Mouse (Mus musculus) CD4-positive, CD25-positive, alpha-beta regulatory T cell, adult 4 months (primary cell): Measurements from ENCODE around the gene Cyth1. TPM values are rescaled to one million over a fixed set of nuclear protein-coding genes. Genes with fewer than 3 reads are reported as not detected.

Experiments used
- ATAC-seq: one replicate; pipeline ENCODE4 v1.8.0; 2017
- polyA plus RNA-seq, 2 experiments: library from polyadenylated mRNA; unstranded; fragments of 100-300 nt; shearing (Covaris generic); gene quantifications; one replicate each; pipeline ENCODE4 v1.2.1; 2017

Cyth1 gene
- polyA plus RNA-seq, 2 experiments from 2014 or later = 34.7 to 59.5 TPM

DNA sequence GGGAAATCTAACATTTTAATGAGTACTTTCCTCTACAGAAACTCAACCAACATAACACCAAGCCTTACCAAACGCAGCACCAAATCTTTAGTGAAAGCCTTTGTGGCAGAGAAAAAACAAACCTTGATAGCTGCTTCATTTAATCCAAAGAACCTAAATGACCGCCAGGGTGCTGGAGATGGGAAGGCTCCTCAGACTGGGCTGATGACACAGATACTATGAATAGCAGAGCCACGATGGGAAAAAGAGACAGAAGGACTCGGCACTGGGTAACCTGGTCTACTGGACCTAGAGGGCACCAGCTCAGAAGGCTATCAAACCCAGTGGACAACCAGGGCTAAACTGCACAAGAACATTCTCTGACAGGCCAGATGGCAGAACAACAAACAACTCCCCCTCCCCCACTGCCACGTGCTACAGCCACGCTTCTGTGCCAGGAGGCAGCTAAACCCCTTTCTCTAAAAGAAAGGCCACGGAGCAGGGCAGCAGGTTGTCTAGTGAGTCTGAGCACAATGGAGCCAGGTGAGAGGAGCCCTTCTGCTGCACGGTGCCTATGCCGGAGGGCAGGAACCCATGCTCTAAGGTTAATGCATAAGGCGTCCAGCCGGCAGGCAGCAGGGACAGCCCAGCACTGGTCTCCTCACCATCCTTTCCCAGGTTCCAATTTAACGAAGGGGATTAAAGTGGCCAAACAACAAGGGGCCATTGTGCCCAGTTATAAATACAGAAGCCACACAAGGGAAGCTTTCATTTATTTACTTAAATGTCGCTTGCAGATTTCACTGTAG is 50.7 kb downstream of the Cyth1 start:
- no peak for ATAC-seq

DNA sequence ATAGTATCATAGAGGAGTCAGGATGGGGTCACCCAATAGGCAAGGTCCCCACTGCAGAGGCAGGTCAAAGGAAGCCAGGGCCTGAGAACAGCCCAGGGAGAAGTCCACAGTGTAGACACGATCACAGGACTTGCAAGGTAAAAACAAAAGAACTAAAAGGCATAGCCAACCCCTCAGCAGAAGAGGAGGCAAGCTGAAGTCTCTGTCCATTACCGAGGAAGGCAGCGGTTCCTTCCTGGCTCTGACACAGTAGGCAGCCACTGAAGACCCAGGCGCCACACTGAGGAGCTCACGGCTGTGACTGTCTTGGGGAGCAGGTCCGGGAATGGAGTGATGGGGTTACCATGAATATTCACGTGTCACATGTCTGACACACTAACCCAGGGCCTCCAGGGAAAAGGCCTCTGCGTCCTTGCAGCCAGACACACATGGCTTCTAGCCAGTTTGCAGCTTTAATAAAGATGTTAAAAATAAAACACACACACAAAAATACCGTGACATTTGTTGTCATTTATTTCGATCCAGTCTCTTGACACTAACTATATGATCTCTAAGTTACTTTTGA is 51.5 kb downstream of the Cyth1 start:
- ATAC-seq = no peak

DNA sequence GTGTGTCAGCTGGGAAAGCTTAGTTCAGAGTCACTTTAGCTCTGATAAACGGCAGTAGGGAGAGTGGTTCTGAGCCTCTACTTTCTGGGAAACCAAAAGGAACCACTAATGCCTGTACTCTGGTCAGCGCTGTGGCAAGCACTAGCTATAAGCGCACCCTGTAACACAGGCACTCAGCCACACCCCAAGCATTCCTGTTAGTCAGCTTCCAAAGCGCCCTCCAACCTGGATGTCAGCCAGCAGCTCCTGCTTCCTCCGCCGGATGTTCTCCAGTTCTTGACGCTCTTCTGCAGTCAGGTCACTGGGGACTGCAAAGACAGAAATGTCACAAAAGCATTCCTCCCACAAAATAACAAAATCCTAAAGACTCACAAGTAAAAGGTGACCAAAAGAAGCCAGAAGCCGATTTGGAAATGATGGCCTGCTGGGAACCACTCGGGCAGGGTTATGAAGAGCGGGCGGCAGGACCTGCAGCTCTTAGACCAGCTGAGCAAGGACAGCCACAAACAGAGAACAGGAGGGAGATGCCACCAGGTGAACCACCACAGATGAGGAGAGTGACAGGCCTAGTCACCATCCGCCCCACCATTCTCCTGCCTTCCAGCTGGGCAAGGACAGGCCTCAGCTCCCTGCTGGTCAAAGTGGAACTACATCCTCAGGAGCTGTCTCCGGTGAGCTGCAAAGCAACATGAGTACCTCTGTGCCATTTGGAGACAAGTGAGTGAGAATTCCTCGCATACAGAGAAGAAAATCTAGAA is 54.8 kb downstream of the Cyth1 start:
- ATAC-seq = no peak

DNA sequence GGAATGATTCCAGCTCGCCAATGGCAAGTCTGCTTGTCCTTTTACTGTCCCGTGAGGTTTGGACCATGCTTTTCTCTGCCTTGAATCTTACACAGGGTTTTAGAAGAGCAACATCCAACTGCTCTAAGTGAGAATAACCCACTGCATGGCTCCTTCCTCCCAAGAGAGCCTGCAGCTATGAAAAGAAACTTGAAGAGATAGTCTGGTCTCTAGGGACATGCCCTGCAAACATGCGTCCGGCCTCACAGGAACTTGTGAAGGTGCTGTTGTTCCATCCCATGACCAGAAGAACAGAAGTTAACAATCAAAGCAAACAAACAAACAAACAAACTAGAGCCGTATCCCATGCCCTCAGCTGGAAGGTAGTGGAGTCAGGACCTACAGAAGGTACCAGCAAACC is 55.4 kb downstream of the Cyth1 start:
- no peak for ATAC-seq

DNA sequence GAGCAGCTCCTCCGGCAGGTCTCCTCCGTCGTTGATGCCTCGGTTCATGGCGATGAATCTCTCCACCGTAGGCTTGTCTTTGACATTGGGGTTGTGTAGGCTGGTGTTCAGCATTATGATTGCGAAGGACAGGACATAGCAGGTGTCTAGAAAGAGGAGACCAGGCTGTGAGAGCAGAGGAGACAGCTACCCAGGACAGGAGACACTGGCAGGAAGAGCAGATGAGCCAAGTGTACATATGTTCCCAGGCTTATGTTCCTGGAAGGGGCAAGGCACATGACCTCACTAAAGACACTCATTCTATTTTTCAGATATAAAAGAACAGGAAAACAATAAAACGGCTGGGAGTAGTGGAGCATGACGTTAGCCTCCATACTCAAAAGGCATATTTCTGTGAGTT is 65.6 kb downstream of the Cyth1 start:
- ATAC-seq = no peak

DNA sequence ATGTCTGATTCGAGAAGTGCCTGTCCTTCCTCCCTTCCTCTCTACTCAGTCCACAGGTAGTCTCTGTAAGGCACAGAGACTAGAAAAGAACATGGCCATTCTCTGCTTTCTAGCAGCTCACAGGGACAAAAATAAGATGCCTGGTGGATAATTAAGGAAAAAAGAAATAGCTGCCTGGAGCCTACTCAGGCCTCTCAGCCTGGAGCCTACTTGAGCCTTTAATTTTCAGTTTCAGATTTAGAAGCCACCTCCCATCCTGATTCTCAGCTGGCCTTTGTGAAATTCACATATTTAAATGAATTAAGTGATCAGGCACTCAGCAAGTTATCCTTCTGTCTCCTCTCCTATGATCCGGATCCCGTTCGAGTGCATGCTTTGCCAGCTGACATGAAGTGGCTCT is 66.0 kb downstream of the Cyth1 start:
- ATAC-seq = no peak

DNA sequence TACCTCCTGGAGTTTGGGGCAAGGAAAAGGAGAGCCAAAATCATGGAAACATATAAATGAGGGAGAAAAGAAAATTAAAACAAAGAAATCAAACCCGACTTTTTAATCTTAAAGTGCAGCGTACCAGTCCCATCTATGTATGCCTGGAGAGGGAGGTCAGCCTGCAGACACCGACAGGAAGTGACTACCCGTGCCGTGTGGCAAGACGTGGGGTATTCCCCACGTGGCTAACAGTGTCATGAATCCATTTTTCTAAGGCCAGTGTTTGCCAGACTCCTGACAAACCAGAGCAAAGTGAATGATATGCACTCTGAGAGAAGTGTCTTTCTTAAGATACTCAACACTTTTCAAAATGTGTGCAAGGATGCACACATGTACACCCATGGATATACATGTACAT is 68.2 kb downstream of the Cyth1 start:
- peak; percentile 62 for ATAC-seq

DNA sequence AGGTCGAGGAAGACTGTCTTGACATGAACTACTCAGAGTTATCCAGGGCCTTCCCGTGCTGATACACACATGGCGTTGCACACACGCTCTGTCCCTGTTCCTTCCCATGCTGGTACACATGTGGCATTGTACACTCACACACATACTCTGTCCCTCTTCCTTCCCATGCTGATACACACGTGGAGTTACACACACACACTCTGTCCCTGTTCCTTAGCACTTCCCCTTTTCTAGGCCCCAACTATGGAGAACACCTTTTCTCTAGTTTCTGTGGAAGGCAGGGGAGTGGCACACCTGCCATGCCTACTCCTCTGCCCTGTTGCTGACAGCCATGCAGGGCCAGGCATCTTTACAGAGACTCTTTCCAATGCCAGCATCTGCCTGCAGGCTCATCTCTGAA is 70.2 kb downstream of the Cyth1 start:
- no peak for ATAC-seq

DNA sequence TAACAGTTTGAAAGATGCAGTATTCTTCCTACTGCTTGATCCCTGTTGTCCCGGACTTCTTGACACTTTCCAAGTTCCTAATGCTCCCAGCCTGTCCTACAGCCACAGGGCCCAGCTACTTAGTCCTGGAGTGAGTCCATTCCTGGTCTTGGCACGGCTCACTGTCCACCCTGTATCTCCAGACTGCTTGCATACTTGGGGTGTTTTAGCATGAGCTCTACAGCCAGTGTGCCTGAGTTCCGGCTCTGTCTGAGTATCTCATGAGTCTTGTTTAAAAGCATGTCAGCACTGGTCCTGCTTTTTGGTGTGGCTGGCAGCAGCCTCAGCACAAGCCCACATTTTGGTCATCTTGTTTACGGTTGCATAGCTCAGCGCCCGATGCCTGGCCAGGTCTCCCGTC is 73.6 kb downstream of the Cyth1 start:
- no peak for ATAC-seq

DNA sequence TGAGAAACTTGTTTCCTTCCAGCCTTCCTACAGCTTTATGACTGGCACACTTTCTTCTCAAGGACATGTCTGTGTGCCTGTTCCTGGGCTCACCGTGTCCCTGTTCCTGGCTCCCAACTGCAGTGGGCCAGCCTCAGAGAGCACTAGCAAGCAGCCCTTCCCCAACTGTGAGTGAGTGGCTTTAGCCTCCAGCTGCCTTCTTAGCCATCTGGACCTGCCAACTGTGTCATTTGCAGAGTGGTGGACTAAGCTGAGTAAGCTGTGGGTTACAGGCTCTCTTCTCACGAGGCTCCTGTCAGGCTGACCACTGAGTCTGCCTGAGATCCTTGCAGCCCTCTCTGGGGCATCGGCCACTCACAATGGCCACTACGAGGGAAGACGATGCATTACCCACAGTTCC is 75.6 kb downstream of the Cyth1 start:
- ATAC-seq = no peak

DNA sequence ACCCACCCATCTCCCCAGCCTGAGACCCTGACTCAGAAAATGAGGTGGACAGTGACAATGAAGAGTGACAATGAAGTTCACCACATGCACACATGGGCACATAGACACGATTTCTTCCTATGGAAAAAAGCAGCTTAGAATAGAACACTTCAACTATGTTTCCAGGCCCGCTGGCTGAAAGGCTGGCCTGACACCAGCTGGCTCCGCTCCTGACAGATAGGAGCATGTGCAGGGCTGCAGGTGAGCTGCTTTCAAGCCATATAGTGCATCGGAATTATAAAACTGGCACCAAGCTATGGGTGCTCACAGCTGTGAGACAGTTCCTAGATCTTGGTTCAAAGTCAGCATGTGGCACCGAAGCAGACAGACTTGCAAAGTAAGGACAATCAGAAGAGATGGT is 78.1 kb downstream of the Cyth1 start:
- no peak for ATAC-seq

DNA sequence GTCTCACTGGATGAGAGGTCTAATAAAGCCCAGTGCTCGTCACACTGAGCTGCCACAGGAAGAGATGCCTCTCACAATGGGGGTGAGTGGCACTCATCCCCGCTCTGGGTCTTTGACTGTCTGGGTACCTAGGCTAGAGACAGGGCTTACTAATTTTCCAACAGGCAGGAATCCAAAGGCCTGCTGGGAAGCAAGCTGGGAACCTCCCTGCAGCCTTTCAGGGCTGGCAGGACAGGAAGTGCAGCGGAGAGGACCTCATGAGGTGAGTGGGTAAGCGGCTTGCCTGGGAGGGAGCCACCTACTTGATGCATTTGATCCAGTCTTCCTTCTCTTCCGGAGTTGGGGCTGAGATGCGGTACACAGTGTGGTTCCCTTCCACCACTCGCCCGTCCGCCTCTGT is 79.7 kb downstream of the Cyth1 start:
- no peak for ATAC-seq

DNA sequence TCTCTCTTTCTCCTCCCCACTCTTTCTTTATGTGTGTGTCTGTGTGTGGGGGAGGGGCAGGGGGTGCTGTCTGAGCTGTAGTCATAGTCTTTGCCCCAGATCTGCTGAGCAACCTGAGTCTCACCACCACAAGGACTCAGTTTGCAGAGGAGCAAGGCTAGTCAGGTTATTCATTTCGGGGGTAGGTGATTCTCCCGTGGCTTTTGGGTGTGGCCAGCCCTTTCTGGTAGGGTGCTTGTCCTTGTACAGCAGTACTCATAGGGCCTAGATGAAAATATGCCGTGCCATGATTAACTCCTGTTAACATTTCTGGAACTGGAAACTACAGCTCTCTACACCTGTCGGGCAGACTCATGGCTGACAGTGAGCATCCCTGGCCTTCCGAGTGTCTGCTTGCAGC is 81.8 kb downstream of the Cyth1 start:
- ATAC-seq = no peak

DNA sequence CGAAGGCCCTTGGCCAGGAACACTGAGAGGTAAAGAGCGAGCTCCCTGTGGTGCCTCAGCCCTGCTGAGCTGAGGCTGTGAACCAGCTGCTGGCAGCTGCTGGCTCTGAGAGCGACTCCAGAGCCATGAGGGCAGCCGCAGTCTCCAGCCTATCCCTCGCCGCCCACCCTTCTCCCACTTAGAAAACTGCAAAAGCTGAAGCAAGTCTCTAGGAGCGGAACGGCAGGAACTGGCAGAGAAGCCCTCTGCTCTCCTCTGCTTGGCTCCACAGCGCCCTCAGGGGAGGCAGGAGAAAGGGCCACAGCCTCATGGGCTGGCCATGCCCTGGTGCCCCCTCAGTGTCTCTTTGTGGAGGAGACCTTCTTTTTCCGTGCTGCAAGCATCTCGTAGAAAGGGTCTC is 82.7 kb downstream of the Cyth1 start:
- ATAC-seq = no peak

DNA sequence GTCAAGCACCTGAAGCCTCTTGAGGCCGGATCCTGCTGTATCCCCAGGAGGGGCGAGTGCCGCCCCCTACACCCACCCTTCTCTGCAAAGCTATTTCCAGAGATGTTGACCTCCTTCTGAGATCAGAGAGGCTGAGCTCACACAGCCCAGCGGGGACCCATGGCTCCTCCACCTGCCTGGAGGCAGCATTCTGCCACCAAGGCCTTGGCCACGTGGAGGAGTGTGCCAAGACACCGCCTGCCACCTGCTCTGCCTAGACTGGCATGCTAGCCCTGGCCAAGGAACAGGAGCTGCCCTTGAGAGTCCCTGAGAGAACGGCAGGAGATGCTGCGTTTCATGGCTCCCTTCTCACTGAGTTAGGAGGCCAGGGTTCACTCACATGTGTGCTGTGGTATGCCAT is 83.8 kb downstream of the Cyth1 start:
- ATAC-seq = no peak

DNA sequence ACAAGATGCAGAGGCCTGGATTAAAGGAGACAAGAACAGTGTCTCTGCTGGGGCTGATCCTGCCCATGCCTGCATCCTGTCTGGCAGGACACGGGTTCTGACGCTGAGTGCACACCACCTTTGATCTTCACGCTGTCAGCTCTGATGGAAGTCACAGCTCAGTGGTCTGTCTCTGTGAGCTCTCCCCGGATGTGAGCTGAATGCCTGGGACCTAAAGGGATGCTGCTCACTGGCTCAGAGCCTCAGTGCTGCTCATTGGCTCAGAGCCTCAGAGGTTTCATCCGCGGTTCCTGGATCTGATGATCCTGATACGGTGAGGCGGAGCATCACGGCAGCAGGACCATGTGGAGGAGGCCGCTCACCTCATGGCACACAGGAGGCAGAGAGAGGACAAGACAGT is 86.1 kb downstream of the Cyth1 start:
- no peak for ATAC-seq

DNA sequence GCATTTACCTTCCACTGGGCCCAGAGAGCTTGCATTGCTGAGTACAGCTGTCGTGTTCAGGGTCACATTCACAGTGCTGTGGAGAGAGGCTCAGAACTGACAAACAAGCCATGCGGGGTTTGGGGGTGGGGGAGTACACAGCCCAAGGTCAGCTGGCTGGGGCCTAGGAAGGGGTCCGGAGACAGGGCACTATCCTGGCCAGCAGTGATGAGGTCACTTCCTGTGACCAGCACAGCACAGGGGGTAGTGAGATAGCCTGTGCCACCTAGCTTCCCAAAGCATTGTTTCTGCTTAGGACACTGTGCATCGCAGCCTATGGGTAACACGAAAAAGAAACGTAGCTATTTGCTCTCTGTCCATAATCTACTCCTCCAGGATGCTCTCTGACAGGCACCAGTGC is 87.2 kb downstream of the Cyth1 start:
- no peak for ATAC-seq

DNA sequence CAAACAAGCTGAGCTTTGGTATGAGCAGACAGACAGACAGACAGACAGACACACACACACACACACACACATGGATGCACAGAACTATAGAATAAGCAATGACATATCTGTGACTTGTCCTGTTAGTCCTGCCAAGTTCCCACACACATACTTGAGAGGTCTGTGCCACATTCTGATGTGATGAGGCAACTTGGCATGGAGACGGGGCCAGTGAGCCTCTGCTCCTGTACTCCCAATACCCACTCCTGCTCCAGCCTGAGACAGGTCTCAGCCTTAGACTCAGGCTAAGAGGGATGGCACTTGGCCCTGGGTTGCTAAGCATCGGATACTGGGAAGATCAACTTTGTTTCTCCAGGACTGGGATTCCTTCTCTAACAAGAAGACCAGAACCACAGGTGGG is 87.6 kb downstream of the Cyth1 start:
- ATAC-seq = no peak

DNA sequence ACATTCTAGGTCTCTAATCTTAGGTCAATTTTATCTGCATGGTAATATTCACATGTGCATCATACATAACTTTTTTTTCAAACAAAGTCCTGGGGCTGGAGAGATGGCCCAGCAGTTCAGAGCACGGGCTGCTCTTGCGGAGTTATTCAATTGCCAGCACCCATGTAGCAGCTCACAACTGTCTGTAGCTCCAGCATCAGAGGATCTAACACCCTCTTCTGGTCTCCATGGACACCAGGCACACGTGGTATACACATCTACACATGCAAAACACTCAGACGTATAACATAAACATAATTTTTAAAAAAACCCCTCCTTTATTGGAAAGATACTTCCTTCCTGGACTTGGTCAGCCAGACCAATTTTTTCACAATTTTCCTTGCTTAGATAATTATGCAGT is 89.6 kb downstream of the Cyth1 start:
- no peak for ATAC-seq

DNA sequence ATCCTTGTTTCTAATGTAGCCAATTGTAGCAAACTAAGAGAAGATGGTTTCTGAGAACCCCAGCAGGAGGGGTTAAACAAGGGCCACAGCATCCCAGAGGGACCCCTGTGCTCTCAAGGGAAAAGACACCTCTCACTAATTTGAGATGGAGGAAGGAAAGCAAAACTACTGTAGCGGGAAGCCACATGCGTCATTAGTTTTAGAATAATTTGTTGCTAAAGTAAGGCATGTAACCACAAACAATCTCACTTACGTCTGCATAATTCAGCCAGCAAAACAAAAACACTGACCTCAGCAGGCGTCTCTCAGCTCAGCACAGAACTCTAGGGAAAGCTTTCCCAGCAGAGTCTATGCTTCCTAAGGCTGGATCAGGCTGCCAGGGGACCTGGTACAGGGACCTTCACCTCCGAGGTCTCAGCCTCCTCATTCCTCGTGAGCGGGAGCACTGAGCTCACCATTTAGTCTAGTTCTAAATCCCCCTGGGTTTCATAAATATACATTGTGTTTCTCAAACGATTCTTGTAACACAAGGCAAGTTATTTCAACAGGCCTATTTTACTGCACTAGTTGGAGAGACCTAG is 91.8 kb downstream of the Cyth1 start:
- ATAC-seq = no peak

DNA sequence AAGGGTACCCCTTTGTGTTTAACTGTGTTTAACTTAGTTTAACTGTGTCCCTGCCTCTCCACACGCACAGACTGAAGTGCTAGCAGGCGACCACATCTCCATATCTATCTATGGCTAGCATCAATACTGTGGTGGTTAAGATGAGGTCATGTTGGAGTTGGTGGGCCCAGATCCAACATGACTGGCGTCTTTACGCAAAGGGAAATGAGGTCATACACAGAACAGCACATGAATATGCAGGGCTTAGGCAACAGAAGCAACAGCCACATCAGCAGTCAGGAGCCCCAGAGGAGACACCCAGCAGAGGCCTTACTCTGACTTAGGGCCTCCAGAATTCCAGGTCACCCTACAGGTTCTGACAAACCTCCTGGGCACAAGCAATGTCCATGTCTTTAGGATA is 95.4 kb downstream of the Cyth1 start:
- peak; percentile 28 for ATAC-seq

DNA sequence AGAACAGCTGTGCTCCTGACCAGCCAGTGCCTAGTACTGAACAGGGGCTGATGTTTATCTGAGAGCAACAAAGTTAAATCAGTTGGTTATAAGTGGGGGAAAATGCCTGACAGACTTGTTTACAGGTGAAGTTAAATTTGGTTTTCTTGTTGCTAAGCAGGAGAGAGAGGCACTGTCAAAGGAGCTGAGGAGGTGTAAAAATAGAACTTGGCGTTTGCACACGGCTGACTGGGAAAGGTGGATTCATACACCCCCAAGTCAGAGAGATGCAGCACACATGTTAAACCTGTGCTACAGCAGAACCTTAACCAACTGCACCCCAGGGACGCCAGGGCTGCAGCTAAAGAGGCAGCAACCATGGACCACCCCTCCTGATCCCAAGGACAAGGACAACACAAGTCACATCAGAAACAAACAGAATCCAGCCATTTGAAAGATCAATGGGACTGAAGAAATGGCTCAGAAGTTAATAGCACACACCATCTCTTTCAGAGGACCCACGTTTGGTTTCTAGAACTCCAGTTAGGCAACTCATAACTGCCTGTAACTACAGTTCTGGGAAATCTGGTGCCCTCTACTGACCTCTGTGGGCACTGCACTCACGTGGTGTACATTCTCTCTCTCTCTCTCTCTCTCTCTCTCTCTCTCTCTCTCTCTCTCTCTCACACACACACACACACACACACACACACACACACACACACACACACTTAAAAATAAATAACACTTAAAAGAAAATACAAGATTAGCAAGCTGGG is 96.8 kb downstream of the Cyth1 start:
- no peak for ATAC-seq

DNA sequence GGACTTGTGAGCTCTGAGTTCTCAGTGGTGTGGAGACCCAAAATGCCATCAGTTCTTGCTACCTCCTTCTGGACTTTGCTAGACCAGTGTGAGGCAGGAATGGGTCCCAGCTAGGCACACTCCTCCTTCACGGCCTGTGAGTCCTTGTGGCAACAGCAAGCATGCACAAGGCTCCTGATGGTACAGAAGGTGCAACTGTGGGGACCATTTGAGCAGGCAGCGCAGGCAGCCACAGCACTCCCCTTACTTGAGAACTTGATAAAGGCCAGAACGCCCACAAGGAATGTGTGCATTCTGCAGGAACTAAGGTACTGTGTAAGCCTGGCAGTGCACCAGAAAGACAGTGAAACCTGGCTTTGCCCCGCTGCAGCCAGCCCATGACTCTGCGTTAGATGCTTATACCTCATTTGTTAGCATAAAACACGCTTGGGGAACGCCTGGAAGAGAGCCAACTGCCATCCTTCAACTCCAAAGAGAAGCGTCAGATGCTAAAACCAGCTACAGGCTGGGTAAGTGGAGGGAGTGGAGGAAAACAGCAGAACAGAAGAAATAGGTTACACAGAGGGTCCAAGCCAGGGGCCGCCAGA is 98.2 kb downstream of the Cyth1 start:
- ATAC-seq = no peak
